Mouse (Mus musculus): ENCODE data around the gene Ccdc185. TPM values are rescaled to one million over a fixed set of nuclear protein-coding genes. Genes with fewer than 3 reads are reported as not detected.
A peak's percentile ranks its signal among the peaks of the same experiment; 100 is the strongest.

Ccdc185 gene
- polyA plus RNA-seq, 1 experiment: not detected

GRCm38 (mm10) chr1:182779024-182779520 is 30.1 kb upstream of the Ccdc185 start:
- Histone ChIP-seq H3K4me1 (ENCODE audit: control insufficient read depth) (no peaks in the 10 kb centered on the region), H3K4me3 (replicated peaks) (no peak overlapping the region), H3K27me3 (ENCODE audit: control insufficient read depth) (no peaks in the 10 kb centered on the region), H3K36me3 (ENCODE audit: control insufficient read depth) (no peaks in the 10 kb centered on the region), H3K9me3 (ENCODE audit: control insufficient read depth, low read length) (no peaks in the 10 kb centered on the region)
- TF ChIP-seq TAL1 (IDR thresholded peaks at IDR 0.05; ENCODE audit: low read length) (no peak), GATA1 (IDR thresholded peaks at IDR 0.05; ENCODE audit: low read length) (no peak)

GRCm38 (mm10) chr1:182778225-182778624 is 29.2 kb upstream of the Ccdc185 start:
- H3K4me3 ChIP-seq (replicated peaks): no peak overlapping the region
- no peaks in the 10 kb centered on the region for H3K27me3 ChIP-seq (ENCODE audit: control insufficient read depth)
- H3K4me1 ChIP-seq (ENCODE audit: control insufficient read depth): no peaks in the 10 kb centered on the region
- no peaks in the 10 kb centered on the region for H3K36me3 ChIP-seq (ENCODE audit: control insufficient read depth)
- H3K9me3 ChIP-seq (ENCODE audit: control insufficient read depth, low read length): no peaks in the 10 kb centered on the region
- TF ChIP-seq GATA1 (IDR thresholded peaks at IDR 0.05; ENCODE audit: low read length): no peak
- no peak for TF ChIP-seq TAL1 (IDR thresholded peaks at IDR 0.05; ENCODE audit: low read length)

GRCm38 (mm10) chr1:182776749-182777410 is 27.9 kb upstream of the Ccdc185 start:
- Histone ChIP-seq H3K27me3 (ENCODE audit: control insufficient read depth) (no peaks in the 10 kb centered on the region), H3K9me3 (ENCODE audit: control insufficient read depth, low read length) (no peaks in the 10 kb centered on the region), H3K36me3 (ENCODE audit: control insufficient read depth) (no peaks in the 10 kb centered on the region), H3K4me1 (ENCODE audit: control insufficient read depth) (no peaks in the 10 kb centered on the region), H3K4me3 (replicated peaks) (no peak overlapping the region)
- no peak for TF ChIP-seq GATA1 (IDR thresholded peaks at IDR 0.05; ENCODE audit: low read length)
- TF ChIP-seq TAL1 (IDR thresholded peaks at IDR 0.05; ENCODE audit: low read length): no peak

- TF ChIP-seq TAL1 (IDR thresholded peaks at IDR 0.05; ENCODE audit: low read length): no peak
- no peak for TF ChIP-seq GATA1 (IDR thresholded peaks at IDR 0.05; ENCODE audit: low read length)
- Histone ChIP-seq H3K4me3 (replicated peaks) (no peak overlapping the region), H3K27me3 (ENCODE audit: control insufficient read depth) (no peaks in the 10 kb centered on the region), H3K36me3 (ENCODE audit: control insufficient read depth) (no peaks in the 10 kb centered on the region), H3K9me3 (ENCODE audit: control insufficient read depth, low read length) (no peaks in the 10 kb centered on the region), H3K4me1 (ENCODE audit: control insufficient read depth) (no peaks in the 10 kb centered on the region)
Observed at GRCm38 (mm10) chr1:182775576-182775975, 26.6 kb upstream of the Ccdc185 start.

- Histone ChIP-seq H3K4me1 (ENCODE audit: control insufficient read depth) (peaks cover 3% of the 10 kb centered on the region; the same call in 1 of the 2 replicates), H3K4me3 (replicated peaks) (no peak overlapping the region), H3K27me3 (ENCODE audit: control insufficient read depth) (peaks cover 29% of the 10 kb centered on the region), H3K9me3 (ENCODE audit: control insufficient read depth, low read length) (peaks cover 2% of the 10 kb centered on the region; the same call in 1 of the 2 replicates), H3K36me3 (ENCODE audit: control insufficient read depth) (no peaks in the 10 kb centered on the region)
- TF ChIP-seq GATA1 (IDR thresholded peaks at IDR 0.05; ENCODE audit: low read length) (no peak), TAL1 (IDR thresholded peaks at IDR 0.05; ENCODE audit: low read length) (no peak)
Observed at GRCm38 (mm10) chr1:182764541-182765281, 15.7 kb upstream of the Ccdc185 start.

- no peaks in the 10 kb centered on the region for H3K36me3 ChIP-seq (ENCODE audit: control insufficient read depth)
- TF ChIP-seq GATA1 (IDR thresholded peaks at IDR 0.05; ENCODE audit: low read length): no peak
- TF ChIP-seq TAL1 (IDR thresholded peaks at IDR 0.05; ENCODE audit: low read length): no peak
- peaks cover 2% of the 10 kb centered on the region; the same call in 1 of the 2 replicates for H3K9me3 ChIP-seq (ENCODE audit: control insufficient read depth, low read length)
- peaks cover 29% of the 10 kb centered on the region for H3K27me3 ChIP-seq (ENCODE audit: control insufficient read depth)
- peaks cover 3% of the 10 kb centered on the region; the same call in 1 of the 2 replicates for H3K4me1 ChIP-seq (ENCODE audit: control insufficient read depth)
- H3K4me3 ChIP-seq (replicated peaks): peak within 1 kb of the TSS; percentile 40
Observed at GRCm38 (mm10) chr1:182763716-182764461, 14.9 kb upstream of the Ccdc185 start, which contains the start of gene Susd4. Gene Susd4, plus strand, starts transcription at chr1:182763860.

- Histone ChIP-seq H3K4me1 (ENCODE audit: control insufficient read depth) (peaks cover 3% of the 10 kb centered on the region; the same call in 1 of the 2 replicates), H3K27me3 (ENCODE audit: control insufficient read depth) (peaks cover 29% of the 10 kb centered on the region), H3K9me3 (ENCODE audit: control insufficient read depth, low read length) (peaks cover 2% of the 10 kb centered on the region; the same call in 1 of the 2 replicates), H3K4me3 (replicated peaks) (peak overlapping the region; percentile 40), H3K36me3 (ENCODE audit: control insufficient read depth) (no peaks in the 10 kb centered on the region)
- TF ChIP-seq GATA1 (IDR thresholded peaks at IDR 0.05; ENCODE audit: low read length) (no peak), TAL1 (IDR thresholded peaks at IDR 0.05; ENCODE audit: low read length) (no peak)
Observed at GRCm38 (mm10) chr1:182763191-182763715, 14.3 kb upstream of the Ccdc185 start.

GRCm38 (mm10) chr1:182758783-182759182 is 9.8 kb upstream of the Ccdc185 start:
- TF ChIP-seq GATA1 (IDR thresholded peaks at IDR 0.05; ENCODE audit: low read length): no peak
- no peak for TF ChIP-seq TAL1 (IDR thresholded peaks at IDR 0.05; ENCODE audit: low read length)

More at GRCm38 (mm10) chr1:182758783-182759182, 9.8 kb upstream of the Ccdc185 start:
- Histone ChIP-seq H3K4me1 (ENCODE audit: control insufficient read depth) (peaks cover 3% of the 10 kb centered on the region; the same call in 1 of the 2 replicates), H3K4me3 (replicated peaks) (no peak overlapping the region), H3K9me3 (ENCODE audit: control insufficient read depth, low read length) (peaks cover 2% of the 10 kb centered on the region; the same call in 1 of the 2 replicates), H3K36me3 (ENCODE audit: control insufficient read depth) (no peaks in the 10 kb centered on the region), H3K27me3 (ENCODE audit: control insufficient read depth) (peaks cover 9% of the 10 kb centered on the region)

Data from erythroblast, embryonic 14.5 days (primary cell).